Mouse (Mus musculus) kidney, postnatal 0 days (tissue): ENCODE results near the gene Spdef. TPM values are rescaled to one million over a fixed set of nuclear protein-coding genes. Genes with fewer than 3 reads are reported as not detected.
A peak's percentile ranks its signal among the peaks of the same experiment; 100 is the strongest.

Source experiments
- ATAC-seq: fragments of 200-750 bp; cut with Nextera tagmentation; replicated peaks from 2 replicates; pipeline ENCODE4 v1.8.0; 2017; ENCODE audit warnings: low read depth, moderate number of reproducible peaks, moderate TSS enrichment, moderate library complexity; ENCODE audit not compliant: low FRiP score
- DNase-seq: peaks from one replicate; pipeline ENCODE4 v3.0.0-alpha.2; 2016; ENCODE audit warnings: low spot score
- H3K27ac ChIP-seq: fragments of 300-500 bp; sonication (generic); 2 replicates; pipeline ENCODE4 v1.5.1; 2014; ENCODE audit warnings: mild to moderate bottlenecking
- H3K27me3 ChIP-seq: fragments of 300-500 bp; sonication (generic); 2 replicates; pipeline ENCODE4 v1.6.1; 2014; ENCODE audit warnings: low read length, mixed read lengths; ENCODE audit not compliant: insufficient read depth
- H3K36me3 ChIP-seq: fragments of 300-500 bp; sonication (generic); 2 replicates; pipeline ENCODE4 v1.6.1; 2014; ENCODE audit warnings: low read length, mixed read lengths; ENCODE audit not compliant: insufficient read depth
- H3K4me1 ChIP-seq: fragments of 300-500 bp; sonication (generic); replicated peaks from 2 replicates; pipeline ENCODE4 v1.6.1; 2014; ENCODE audit warnings: antibody characterized with exemption, low read length, mixed read lengths; ENCODE audit not compliant: insufficient read depth
- H3K4me2 ChIP-seq: fragments of 300-500 bp; sonication (generic); 2 replicates; pipeline ENCODE4 v1.6.1; 2014; ENCODE audit warnings: mild to moderate bottlenecking, low read length, moderate library complexity, mixed read lengths
- H3K4me3 ChIP-seq: fragments of 300-500 bp; sonication (generic); replicated peaks from 2 replicates; pipeline ENCODE4 v1.5.1; 2014; ENCODE audit warnings: low read depth, low read length
- H3K9ac ChIP-seq: fragments of 300-500 bp; sonication (generic); 2 replicates; pipeline ENCODE4 v1.6.1; 2014; ENCODE audit warnings: low read depth, low read length
- H3K9me3 ChIP-seq: fragments of 300-500 bp; sonication (generic); replicated peaks from 2 replicates; pipeline ENCODE4 v1.6.1; 2016; ENCODE audit warnings: low read length, inconsistent platforms, mixed read lengths
- CTCF ChIP-seq: IDR thresholded peaks from 2 replicates; pipeline ENCODE4 v1.5.1; 2016; ENCODE audit warnings: antibody characterized with exemption, low read depth, mild to moderate bottlenecking, moderate library complexity
- WGBS: fragments of 180-500 bp; shearing (Covaris S2); extraction: QIAGEN DNeasy Blood & Tissue Kit; methylation state at CpG from one replicate; pipeline ENCODE4 v1.1.7; 2014; 5-methylcytosine and 5-hydroxymethylcytosine counted together
- polyA plus RNA-seq: library from polyadenylated mRNA; unstranded; fragments of >200 nt; fragmentation: Nextera tagmentation; extraction: Ambion mirVana; gene quantifications from 2 replicates; pipeline ENCODE4 v1.2.1, GENCODE M21; 2015

Gene Spdef
- polyA plus RNA-seq, 1 experiment from 2014 or later, result 0.30 TPM

- Histone ChIP-seq H3K9ac (no peak overlapping the region), H3K27ac (no peak overlapping the region), H3K36me3 (no peaks in the 10 kb centered on the region), H3K4me3 (no peak overlapping the region), H3K27me3 (peaks cover 7% of the 10 kb centered on the region; the same call in 1 of the 2 replicates), H3K4me2 (no peak overlapping the region), H3K4me1 (no peaks in the 10 kb centered on the region), H3K9me3 (no peaks in the 10 kb centered on the region)
- DNase-seq, result no peak
- TF ChIP-seq CTCF, result no peak
- ATAC-seq, result no peak
- 59% methylated on average over 14 of the region's 14 CpGs for WGBS
Observed at GRCm38 (mm10) chr17:27690993-27691693, 37.6 kb downstream of the Spdef start.

- TF ChIP-seq CTCF, result no peak
- no peak overlapping the region for H3K27ac ChIP-seq
- peaks cover 6% of the 10 kb centered on the region; the same call in 1 of the 2 replicates for H3K4me1 ChIP-seq
- H3K4me3 ChIP-seq, result no peak overlapping the region
- H3K27me3 ChIP-seq, result peaks cover 7% of the 10 kb centered on the region
- H3K9ac ChIP-seq, result no peak overlapping the region
- WGBS, result 55% methylated on average over 5 of the region's 5 CpGs
- no peaks in the 10 kb centered on the region for H3K36me3 ChIP-seq
- no peaks in the 10 kb centered on the region for H3K9me3 ChIP-seq
- DNase-seq (no peak), ATAC-seq (no peak)
- H3K4me2 ChIP-seq, result no peak overlapping the region
Observed at GRCm38 (mm10) chr17:27686395-27686794, 42.4 kb downstream of the Spdef start.

- Histone ChIP-seq H3K4me1 (peaks cover 6% of the 10 kb centered on the region; the same call in 1 of the 2 replicates), H3K27me3 (peaks cover 7% of the 10 kb centered on the region)
- ATAC-seq, result 0 out of 2 replicates have a peak, but pooled peaks have one; percentile 14
Observed at GRCm38 (mm10) chr17:27685550-27685913, 43.2 kb downstream of the Spdef start.

GRCm38 (mm10) chr17:27684886-27685549 is 43.7 kb downstream of the Spdef start:
- no peak overlapping the region for H3K9ac ChIP-seq
- ATAC-seq, result peak; percentile 56
- peak; percentile 70 for DNase-seq
- H3K27me3 ChIP-seq, result peaks cover 7% of the 10 kb centered on the region
- H3K9me3 ChIP-seq, result no peaks in the 10 kb centered on the region
- peak overlapping the region; percentile 41 for H3K4me3 ChIP-seq
- peak overlapping the region; percentile 79 for H3K4me2 ChIP-seq
- H3K36me3 ChIP-seq, result no peaks in the 10 kb centered on the region
- TF ChIP-seq CTCF, result peak; percentile 54; the same call in 1 of the 2 replicates
- H3K27ac ChIP-seq, result no peak overlapping the region
- WGBS, result under 1% methylated on average over 41 of the region's 53 CpGs
- peaks cover 6% of the 10 kb centered on the region; the same call in 1 of the 2 replicates for H3K4me1 ChIP-seq

More at GRCm38 (mm10) chr17:27685550-27685913, 43.2 kb downstream of the Spdef start:
- DNase-seq, result no peak
- H3K9me3 ChIP-seq, result no peaks in the 10 kb centered on the region
- no peak overlapping the region for H3K9ac ChIP-seq
- peak overlapping the region; percentile 79 for H3K4me2 ChIP-seq
- peak overlapping the region; percentile 41 for H3K4me3 ChIP-seq
- H3K36me3 ChIP-seq, result no peaks in the 10 kb centered on the region
- no peak overlapping the region for H3K27ac ChIP-seq
- TF ChIP-seq CTCF, result no peak
- WGBS, result 2% methylated on average over 11 of the region's 11 CpGs

GRCm38 (mm10) chr17:27678924-27679813 is 49.6 kb downstream of the Spdef start:
- 28% methylated on average over 11 of the region's 11 CpGs for WGBS
- Histone ChIP-seq H3K4me2 (no peak overlapping the region), H3K27ac (no peak overlapping the region), H3K9me3 (no peaks in the 10 kb centered on the region), H3K27me3 (no peaks in the 10 kb centered on the region; the same call in 1 of the 2 replicates), H3K9ac (no peak overlapping the region), H3K4me3 (no peak overlapping the region), H3K36me3 (no peaks in the 10 kb centered on the region), H3K4me1 (no peaks in the 10 kb centered on the region)
- TF ChIP-seq CTCF, result no peak
- peak; percentile 75 for ATAC-seq
- peak; percentile 10 for DNase-seq

GRCm38 (mm10) chr17:27677756-27678155 is 51.0 kb downstream of the Spdef start:
- Histone ChIP-seq H3K27me3 (no peaks in the 10 kb centered on the region), H3K4me3 (no peak overlapping the region), H3K36me3 (no peaks in the 10 kb centered on the region), H3K4me2 (no peak overlapping the region), H3K4me1 (no peaks in the 10 kb centered on the region), H3K9ac (no peak overlapping the region), H3K27ac (no peak overlapping the region), H3K9me3 (no peaks in the 10 kb centered on the region)
- WGBS, result 78% methylated on average over 5 of the region's 5 CpGs
- ATAC-seq, result no peak
- no peak for DNase-seq
- TF ChIP-seq CTCF, result no peak
